Mouse (Mus musculus): ENCODE results near the gene Vwc2l. TPM values are rescaled to one million over a fixed set of nuclear protein-coding genes. Genes with fewer than 3 reads are reported as not detected.

Vwc2l gene
- not detected for total RNA-seq (2023)

GRCm38 (mm10) chr1:70725655-70726066, at the start of gene Vwc2l:
Vwc2l (plus strand) TSS chr1:70725715.

